Mouse (Mus musculus): ENCODE results near the gene Fam118b.

Gene Fam118b

DNA sequence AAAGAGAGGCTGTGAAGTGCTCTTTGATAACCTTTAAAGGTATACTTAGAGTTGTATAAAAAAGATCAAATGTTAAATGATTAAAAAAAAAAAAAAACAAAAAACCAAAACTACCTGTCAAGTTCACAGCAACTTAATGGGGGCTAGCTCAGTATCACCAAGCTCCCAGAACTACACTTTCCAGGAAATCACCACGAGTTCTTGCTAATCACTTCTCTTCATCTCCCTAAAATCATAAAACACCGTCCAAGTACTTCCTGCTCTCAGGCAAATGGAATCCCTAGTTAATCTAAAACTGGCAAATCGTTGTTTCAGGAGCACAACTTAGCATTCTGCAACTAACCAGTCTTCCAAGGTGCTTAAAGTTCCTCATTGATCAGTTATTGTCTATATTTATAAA lies 3.1 kb downstream of the Fam118b start:
- DNase-seq (ENCODE audit: low read depth, low spot score): no peak

DNA sequence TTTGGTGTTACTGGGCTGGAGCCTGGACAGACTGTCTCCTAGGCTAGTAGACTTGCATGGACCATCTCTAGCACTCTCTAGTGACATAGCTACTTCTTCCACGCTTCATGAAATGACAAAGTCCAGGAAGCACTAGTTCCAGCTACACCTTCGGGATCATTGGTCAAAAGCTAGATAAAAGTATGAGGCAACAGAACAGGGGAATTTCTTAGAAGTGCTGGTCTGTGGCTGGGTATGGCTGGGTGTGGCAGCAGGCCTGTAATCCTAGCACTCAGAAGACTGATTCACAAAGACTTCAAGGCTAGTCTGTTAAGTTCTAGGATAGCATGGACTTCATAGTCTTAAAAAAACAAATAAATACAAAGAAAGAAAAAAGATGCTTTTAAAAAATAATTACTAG lies 4.2 kb downstream of the Fam118b start:
- DNase-seq (ENCODE audit: low read depth, low spot score): no peak

DNA sequence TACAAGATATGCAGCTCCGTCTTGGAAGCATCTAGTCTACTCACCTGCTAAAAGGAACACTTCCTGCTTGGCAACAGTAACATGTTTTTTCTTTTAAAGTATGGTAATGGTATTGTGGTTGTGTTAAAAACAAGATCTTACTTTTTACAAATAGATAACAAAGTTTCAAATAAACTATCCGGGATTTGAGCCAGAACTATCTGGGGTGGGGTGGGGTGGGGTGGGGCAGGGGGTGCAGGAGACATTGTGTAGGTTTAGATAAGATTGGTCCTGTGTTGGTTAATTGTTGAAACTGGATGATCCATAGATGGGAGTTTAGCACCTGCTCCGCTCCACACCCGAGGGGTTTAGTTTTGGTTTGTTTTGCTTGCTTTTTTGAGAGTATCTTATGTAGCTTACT lies 5.2 kb downstream of the Fam118b start:
- DNase-seq (ENCODE audit: low read depth, low spot score): no peak

DNA sequence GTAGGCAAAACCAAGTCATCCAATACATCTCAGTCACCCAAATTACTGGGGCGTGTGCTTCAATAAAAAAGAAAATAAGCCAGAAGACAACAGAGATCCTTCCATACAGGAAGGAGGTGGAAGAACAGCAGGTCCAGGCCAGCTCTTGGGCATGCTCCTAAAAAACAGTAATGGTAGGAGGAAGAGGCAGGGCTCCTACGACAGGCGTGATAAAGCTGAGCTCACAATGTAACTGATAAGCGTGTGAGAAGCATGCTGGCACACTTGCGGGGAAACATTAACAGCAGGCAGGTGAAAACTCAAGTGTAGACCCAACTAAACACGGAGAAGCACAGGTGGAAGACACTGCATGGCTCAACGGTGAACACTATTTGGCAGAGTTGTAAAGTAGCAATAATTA lies 10.2 kb downstream of the Fam118b start:
- no peak for DNase-seq (ENCODE audit: low read depth, low spot score)

DNA sequence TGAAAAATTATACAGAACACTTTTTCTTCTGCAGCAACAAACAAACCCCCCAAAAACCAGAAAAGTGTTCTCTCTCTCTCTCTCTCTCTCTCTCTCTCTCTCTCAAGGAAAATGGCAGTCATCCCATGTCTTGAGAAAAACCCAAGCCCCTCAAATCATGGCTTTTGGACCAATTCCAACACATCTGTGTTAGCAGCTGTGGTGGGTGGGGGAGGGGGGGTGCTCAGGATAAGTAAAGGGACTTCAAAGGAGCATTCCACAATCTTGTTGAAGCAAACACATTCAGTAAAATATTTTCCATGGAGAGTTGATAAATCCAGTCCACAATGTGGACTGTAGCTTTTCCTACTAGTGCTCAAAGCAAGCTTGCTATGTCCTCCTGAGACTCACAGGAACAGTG lies 18.1 kb downstream of the Fam118b start:
- no peak for DNase-seq (ENCODE audit: low read depth, low spot score)

DNA sequence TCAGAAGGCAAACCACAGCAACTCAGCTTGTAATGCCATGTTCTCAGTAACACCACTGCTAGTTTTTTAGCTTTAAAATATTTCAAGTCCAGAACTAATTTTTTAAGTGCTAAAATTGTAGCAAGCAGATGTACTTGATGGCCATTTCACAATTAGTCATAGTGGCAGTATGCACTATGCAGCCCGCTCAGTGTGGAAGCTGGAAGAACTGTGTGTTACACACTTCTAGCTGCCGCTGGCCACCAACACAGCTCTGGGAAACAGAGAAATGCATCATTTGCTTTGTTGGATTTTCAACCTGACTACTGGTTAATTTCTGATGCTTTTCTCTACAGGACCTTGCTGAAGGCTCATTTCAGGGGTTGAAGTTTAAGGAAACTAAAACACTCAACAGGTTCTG lies 20.2 kb downstream of the Fam118b start:
- DNase-seq (ENCODE audit: low read depth, low spot score): no peak

DNA sequence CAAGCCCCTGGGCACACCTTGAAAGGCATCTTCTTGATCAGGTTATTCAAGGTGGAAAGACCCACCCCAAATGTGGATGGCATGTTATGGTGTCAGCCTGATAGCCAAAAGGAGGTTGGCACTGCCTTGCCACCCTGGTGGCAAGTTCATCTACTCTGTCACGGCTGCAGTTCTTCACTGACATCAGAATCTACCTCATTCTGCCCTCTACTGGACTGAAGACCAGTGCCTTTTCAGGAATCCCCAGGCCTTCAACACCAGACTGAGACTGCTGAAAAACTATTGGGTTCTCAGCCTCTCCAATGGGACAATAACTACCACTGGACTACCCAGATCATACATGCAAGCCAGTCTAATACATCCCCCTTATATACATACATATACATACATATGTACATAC lies 27.9 kb downstream of the Fam118b start:
- no peak for DNase-seq (ENCODE audit: low read depth, low spot score)

DNA sequence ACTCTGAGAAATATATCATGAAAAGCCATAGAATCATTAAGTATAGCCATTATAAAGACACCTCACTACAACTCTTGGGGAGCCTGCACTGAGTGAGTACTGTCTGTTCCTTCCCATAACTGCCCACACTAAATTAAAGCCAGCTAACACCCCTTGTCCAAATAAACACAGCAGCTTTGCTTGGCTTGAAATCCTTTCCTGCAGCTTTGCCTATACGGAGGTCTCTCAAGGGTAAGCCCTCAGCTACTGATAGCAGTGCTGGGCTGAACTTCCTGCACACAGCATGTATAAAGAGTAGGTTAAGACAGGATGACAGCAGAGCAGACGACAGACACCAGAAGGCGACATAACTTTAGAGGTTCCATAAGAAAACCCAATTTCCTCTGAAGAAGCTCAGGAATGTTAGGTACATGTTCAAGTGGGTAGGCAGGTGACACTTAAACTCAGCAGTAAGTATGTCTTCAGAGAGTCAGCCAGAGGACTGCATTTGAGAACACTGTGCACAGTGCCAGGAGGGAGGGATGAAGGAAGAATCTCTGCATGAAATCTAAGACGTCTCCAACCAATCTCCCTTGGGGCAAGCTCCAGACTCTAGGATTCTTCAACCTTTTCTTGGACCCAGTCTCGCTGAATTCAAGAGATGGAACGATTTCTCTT lies 28.6 kb downstream of the Fam118b start:
- DNase-seq (ENCODE audit: low read depth, low spot score): no peak

DNA sequence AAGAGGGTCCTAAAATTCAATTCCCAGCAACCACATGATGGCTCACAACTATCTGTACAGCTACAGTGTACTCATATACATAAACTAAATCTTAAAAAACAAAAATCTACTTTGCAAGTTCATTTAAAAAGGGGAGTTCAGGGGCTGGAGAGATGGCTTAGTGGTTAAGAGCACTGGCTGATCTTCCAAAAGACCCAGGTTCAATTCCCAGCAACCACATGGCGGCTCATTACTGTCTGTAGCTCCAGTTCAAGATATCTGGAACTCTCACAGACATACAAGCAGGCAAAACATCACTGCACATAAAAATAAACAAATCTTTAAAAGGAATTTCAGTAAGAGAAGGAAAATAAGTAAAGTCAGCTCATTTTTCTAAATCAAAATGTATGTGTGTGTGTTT lies 29.2 kb downstream of the Fam118b start:
- DNase-seq (ENCODE audit: low read depth, low spot score): no peak

DNA sequence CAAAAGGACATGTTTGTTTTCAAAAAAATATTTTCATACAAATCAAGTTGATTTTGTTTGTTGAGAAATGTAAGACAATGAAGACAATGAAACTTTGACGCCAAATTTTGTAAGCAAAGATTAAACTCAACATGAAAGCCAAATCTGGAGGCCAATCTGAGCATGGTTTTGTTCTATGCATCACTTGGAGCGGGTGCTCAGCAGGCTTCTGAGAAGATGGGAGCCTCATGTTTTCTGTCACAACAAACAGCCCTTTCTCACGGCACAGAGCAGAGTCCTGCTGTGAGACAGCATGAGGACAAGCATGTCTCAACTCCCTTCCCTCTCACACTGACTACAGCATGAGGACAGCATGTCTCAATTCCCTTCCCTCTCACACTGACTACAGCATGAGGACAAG lies 31.6 kb downstream of the Fam118b start:
- DNase-seq (ENCODE audit: low read depth, low spot score): no peak

DNA sequence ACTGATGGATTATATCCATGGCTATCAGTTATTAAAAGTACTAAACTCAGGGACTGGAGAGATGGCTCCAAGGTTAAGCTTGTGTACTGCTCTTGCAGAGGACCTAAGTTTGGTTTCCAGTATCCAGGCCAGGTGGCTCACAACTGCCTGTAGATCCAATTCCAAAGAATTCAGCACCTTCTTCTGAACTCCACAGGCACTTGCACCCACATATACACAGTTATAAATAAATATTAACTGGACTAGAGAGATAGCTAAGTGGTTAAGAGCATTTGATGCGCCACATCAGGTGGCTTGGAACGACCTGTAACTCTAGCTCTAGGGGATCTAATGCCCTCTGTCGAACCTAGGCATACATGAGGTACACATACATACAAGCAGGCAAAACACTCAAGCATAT lies 38.9 kb downstream of the Fam118b start:
- DNase-seq (ENCODE audit: low read depth, low spot score): no peak

DNA sequence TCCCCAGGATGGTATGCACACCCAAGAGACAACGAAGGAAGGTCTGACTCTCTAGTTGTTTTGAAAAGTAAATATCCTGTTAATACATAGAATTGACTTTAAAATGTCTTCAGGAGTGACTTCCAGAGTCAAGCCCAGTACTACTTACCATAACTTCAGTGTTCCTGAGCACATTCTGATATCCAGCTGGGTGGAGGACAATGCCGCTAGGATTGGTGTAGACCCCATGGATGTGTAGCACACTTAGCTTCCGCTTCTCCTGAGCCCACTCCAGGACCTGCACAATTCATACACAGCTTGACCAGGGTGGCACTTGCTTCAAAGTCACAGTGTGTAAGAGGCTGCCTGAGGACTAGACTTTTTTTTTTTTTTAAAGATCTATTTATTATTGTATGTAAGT lies 44.1 kb downstream of the Fam118b start:
- no peak for DNase-seq (ENCODE audit: low read depth, low spot score)

DNA sequence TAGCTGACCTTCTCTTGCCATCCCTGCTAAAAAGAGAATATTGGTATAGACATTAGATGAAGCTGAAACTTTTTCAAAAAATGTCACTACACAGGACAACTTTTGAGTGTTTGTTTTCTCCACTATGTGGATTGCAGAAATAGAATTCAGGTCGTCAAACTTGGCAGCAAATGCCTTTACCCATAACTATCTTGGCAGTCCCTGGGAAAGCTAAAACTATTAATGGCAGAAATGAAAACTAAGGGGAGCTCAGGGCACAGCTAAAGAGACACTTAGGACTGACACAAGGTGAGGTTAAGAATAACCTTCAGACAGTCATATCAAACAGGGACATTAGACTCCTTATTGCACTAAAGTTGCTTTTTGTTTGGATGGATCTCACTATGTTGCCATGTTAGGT lies 49.6 kb downstream of the Fam118b start:
- DNase-seq (ENCODE audit: low read depth, low spot score): no peak

DNA sequence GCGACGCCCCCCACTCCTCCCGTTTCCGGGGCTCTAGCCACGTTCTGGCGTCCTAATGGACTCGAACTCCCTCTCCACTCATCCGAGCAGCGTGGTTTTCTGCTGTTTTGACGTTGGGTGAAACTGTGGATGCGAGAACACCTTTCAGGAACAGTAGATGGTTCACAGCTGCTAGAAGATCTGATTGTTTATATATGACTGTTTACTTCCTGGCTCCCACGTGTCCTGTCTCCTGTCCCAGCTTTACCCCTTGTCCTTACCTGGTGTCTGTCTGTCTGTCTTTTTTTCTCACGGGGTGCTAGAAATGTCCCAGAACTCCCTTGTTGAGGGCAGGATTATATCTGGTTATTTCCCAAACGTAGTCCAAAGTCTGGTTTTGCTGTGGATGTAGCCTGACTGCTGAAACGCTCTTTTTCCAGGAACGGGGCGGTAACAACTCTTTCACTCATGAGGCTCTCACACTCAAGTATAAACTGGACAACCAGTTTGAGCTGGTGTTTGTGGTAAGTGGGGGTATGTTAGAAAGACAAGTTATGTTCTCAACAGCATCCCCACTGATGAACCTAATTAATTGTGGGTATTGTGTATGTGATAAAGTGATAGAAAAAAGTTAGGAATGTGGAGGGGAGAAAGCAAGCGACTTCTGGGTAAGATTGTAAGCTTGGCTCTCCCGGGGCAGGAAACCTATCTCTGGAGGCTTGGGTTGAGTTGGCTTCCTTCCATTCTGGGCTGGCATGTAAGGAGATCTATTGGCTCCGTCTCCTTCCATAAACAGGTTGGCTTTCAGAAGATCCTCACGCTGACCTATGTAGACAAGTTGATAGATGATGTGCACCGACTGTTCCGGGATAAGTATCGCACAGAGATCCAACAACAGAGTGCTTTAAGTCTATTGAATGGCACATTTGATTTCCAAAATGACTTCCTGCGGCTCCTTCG lies 55.8 kb downstream of the Fam118b start:
- DNase-seq (ENCODE audit: low read depth, low spot score): no peak

DNA sequence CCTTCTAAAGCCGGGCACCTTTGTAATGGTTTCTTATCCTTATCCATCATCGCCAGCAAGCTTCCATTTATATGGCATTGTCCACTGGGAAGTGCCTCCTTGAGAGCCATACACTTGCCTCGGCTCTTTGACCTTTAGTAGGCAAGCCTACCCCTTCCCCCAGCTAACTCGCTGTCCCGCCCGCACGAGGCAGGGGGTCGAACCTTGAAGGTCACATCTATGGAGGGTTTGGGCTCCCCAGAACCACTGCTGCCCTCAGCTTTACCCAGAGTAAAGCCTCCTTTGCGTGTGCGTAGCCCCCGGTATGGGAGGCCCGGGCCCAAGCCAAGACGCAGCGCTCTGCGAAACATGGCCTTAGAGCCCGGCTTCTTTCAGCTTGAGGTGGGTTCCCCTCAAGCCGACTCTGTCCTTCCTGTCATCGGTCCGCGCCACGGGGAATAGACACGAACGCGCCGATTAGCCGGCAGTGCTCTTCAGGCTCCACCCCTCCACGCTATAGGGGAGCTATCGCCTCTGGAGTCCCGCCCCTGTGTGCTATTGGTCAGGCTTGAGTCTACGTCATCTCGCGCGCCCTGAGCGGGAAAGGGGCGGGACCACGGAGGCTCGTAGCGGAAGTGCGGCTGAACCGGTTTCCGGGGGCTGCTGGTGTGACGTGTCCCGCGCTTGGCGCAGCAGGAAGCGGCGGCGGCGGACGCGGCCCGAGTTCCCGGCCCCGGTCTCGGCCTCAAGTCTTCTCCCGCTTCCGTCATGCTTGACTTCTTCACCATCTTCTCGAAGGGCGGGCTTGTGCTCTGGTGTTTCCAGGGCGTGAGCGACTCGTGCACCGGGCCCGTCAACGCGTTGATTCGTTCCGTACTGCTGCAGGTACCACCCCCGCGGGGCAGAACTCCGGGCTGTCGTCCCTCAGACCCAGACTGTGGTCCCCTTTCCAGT lies 56.8 kb downstream of the Fam118b start, which contains the start of gene Foxred1:
Gene Foxred1, minus strand, starts transcription at position 514 of the 933 bp plus-strand sequence.
- peak; percentile 98 for DNase-seq (ENCODE audit: low read depth, low spot score)

DNA sequence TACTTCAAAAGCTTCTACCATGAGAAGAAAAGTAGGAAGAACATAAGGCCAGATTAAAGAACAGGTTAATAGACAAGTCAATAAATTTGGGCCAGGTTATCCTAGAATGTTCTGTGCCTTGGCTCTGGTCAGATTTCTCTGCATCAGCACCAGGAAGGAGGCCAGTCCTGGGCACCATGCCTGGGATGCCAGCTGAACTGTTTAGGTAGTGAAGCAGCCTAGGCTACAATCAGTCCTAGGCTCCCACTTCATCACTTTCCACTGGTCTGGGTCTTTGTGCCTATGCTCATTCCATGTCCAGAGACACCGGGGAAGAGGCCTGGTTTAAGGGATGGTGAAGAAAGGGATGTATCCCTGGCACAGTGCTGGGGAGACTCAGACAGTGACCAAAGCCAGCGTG lies 63.2 kb downstream of the Fam118b start:
- no peak for DNase-seq (ENCODE audit: low read depth, low spot score)

DNA sequence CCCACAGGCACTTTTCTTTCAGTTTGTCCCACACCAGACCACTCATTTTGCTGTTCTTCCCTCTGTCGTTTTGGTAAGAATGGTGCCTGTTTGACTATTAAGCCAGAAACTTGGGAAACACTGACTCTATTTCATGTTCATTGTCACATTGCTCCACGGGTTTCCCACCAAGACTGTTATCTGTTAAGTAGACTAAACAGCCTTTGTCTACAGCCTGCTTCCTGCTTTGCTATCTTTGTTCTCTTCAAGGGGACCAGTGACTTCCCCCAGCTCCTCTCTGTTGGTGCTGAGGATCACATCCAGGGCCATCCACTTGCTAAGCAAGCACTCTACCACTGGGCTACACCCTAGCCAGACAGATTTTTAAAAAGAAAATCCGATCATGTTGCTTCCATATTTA lies 64.1 kb downstream of the Fam118b start:
- DNase-seq (ENCODE audit: low read depth, low spot score): no peak

DNA sequence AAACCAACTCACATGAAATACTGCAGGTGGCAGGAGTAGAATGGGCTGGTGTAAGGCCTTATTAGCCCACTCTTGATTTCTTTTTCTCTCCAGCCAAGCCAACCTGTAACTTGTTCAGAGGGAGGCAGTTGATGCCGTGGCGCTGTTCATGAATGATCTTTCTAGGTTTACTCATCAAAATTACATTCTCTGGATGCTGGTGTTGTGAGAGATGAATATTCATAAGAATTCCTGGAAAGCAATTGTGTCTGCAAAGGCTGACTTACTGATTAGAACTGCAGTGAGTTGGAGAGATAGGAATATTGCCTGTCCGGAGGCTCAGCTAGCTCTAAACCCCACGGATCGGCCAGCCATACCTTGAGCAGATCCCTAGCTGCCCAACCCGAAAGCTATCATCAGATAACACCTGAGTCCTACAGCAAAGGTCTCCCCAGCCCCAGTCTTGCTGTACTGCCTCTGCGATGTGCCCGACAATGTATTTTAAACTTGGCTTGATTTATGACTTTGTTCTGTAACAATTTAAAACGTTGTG lies 67.0 kb downstream of the Fam118b start:
- DNase-seq (ENCODE audit: low read depth, low spot score): no peak

DNA sequence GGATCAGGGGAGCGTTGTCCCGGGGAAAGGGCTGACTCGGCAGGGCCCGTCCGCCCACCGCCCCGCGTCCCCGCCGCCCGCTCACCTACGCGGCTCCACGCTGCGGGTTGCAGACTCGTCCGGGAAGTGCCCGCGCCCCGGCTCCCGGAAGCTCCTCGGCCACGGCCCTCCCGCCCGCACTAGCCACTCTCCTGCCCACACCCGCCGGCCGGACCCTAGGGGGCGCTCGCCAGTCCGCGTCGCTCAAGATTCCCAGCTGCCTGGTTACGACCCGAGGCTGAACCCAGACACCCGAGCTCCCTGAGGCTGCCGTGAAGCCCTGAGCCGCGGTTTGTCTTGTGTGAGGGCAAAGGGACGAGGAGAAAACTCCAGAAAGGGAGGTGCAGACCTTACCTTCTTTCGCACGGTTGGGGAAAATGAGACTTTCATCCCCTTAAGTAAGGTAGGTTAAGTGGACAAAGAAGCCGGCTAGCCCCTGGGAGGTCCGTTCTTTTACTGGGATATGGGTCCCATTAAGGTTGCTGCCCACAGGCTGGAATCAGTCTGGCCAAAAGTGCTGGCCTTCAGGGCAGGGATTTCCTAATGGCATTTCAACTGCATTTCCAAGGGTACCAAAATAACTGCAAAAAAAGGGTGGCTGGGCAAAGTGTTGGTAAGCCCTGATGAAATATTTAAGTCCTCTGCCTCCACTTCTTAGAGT lies 67.7 kb downstream of the Fam118b start, which contains the start of the genes Srpr and Tirap:
Gene Srpr, plus strand, starts transcription at position 404 of the 700 bp plus-strand sequence.
Gene Tirap, minus strand, starts transcription at position 520 of the 700 bp plus-strand sequence.
- DNase-seq (ENCODE audit: low read depth, low spot score): peak; percentile 68

DNA sequence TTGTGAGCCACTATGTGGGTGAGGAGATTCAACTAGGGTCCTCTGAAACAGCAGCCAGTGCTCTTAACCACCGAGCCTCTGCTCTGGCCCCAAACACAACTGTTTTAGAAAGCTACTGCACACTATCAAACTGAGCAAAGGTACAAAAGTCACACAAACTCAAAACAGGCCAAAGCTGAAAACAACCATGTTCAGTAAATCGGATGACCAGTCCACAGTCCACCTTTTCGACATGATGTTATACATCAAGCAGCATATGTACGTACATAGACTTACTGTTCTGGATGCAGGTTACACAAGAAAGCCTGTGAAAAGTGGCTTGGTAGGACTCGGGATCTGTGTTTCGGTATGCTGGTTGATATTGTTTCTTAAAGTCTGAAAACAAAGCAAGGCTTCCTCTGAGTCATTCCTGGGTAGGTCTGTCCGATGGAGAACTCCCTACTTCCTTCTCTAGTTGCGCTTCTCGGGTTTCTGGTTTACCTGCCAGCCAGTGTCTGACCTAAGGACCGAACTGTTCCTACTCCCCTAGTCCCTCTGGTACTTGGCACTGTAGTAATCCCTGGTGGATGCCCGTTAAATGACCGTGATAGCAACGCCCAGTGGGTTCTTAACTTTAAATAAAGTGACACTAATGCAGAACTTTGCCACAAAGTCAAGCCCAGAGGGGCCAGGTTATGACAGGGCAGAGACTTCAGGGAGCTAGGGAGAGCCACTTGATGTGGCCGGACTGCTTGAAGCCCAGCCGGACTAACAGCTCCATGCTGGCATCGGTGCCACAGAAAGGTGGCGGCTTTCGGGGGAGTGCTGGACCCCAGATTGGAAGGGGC lies 68.4 kb downstream of the Fam118b start:
- no peak for DNase-seq (ENCODE audit: low read depth, low spot score)
